8 mouse cellular contexts compared by ENCODE assay signal in the genomic region with DNA sequence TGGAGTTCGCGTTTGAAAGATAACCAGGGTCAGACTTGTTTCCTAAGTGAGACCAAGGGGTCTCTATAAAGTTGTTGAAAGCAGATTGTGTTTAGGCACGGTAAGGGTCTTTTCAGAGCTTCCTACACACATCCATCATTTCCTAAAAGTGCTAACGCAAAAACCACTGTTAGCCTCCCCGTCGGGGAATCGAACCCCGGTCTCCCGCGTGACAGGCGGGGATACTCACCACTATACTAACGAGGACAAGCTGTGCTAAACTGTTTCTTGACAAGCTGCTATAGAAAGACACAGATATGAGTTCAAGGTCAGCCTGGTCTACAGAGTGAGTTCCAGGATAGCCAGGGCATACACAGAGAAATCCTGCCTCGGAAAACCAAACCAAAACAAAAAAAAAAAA. TPM values are rescaled to one million over a fixed set of nuclear protein-coding genes. Genes with fewer than 3 reads are reported as not detected.
DNase-seq lines count a peak whose midpoint lies in the region; ATAC-seq and TF ChIP-seq lines count a peak whose summit lies in the region.

No protein-coding gene starts in this region.

- peaks cover 6% of the 10 kb centered on the region; the same call in 1 of the 2 replicates for H3K4me1 ChIP-seq in embryonic fibroblast, embryonic 13.5 days (ENCODE audit: control insufficient read depth, insufficient read depth, low read length)
- peaks cover 38% of the 10 kb centered on the region for H3K4me1 ChIP-seq in heart, embryonic 13.5 days
- H3K4me1 ChIP-seq in kidney, embryonic 16.5 days (ENCODE audit: insufficient read depth, low read length), result peaks cover 20% of the 10 kb centered on the region
- peaks cover 24% of the 10 kb centered on the region for H3K4me1 ChIP-seq in liver, adult 2 months (ENCODE audit: control insufficient read depth, insufficient read depth, low read length)
- peaks cover 18% of the 10 kb centered on the region for H3K4me1 ChIP-seq in stomach, embryonic 14.5 days (ENCODE audit: control insufficient read depth, insufficient read depth, low read length)

- no peaks in the 10 kb centered on the region for H3K79me2 ChIP-seq in C2C12 (ENCODE audit: control insufficient read depth, insufficient read depth)
- H3K79me2 ChIP-seq in liver, adult 2 months (ENCODE audit: control insufficient read depth, insufficient read depth, low read length), result no peaks in the 10 kb centered on the region
- H3K79me2 ChIP-seq in myocyte (ENCODE audit: control insufficient read depth, insufficient read depth), result no peaks in the 10 kb centered on the region

- no peak for TF ChIP-seq POLR2A in embryonic fibroblast, embryonic 13.5 days (IDR thresholded peaks at IDR 0.05; ENCODE audit: low read depth, low read length)
- TF ChIP-seq POLR2A in liver, adult 2 months (IDR thresholded peaks at IDR 0.05; ENCODE audit: extremely low read depth, insufficient read depth, low read length), result no peak
- TF ChIP-seq POLR2A in myocyte (IDR thresholded peaks at IDR 0.05; ENCODE audit: insufficient read length, low read depth), result no peak

- peak overlapping the region; percentile 87 for H3K27ac ChIP-seq in embryonic fibroblast, embryonic 13.5 days (ENCODE audit: insufficient read depth, low read length)
- peak overlapping the region; percentile 62; the same call in 1 of the 2 replicates for H3K27ac ChIP-seq in heart, embryonic 13.5 days (replicated peaks)
- H3K27ac ChIP-seq in kidney, embryonic 16.5 days (ENCODE audit: low read length), result peak overlapping the region; percentile 52
- peak overlapping the region; percentile 79 for H3K27ac ChIP-seq in liver, adult 2 months (replicated peaks; ENCODE audit: insufficient read depth, low read depth, low read length)
- no peak overlapping the region for H3K27ac ChIP-seq in stomach, embryonic 14.5 days (ENCODE audit: low read length)

- no peak for TF ChIP-seq CTCF in C2C12 (IDR thresholded peaks at IDR 0.05; ENCODE audit: control insufficient read depth, insufficient read depth, insufficient read length)
- no peak for TF ChIP-seq CTCF in embryonic fibroblast, embryonic 13.5 days (IDR thresholded peaks at IDR 0.05; ENCODE audit: borderline replicate concordance, insufficient read depth, low read length)
- TF ChIP-seq CTCF in liver, adult 2 months (IDR thresholded peaks at IDR 0.05; ENCODE audit: low read depth, low read length), result no peak

- H3K4me3 ChIP-seq in C2C12 (ENCODE audit: insufficient read depth, poor library complexity, severe bottlenecking), result peak overlapping the region; percentile 38
- peak overlapping the region; percentile 45 for H3K4me3 ChIP-seq in embryonic fibroblast, embryonic 13.5 days (ENCODE audit: insufficient read depth, low read length)
- H3K4me3 ChIP-seq in heart, embryonic 13.5 days, result peak overlapping the region; percentile 48
- peak overlapping the region; percentile 47 for H3K4me3 ChIP-seq in kidney, embryonic 16.5 days (ENCODE audit: low read length)
- H3K4me3 ChIP-seq in liver, adult 2 months (ENCODE audit: insufficient read depth, low read depth, low read length), result peak overlapping the region; percentile 57
- peak overlapping the region; percentile 27 for H3K4me3 ChIP-seq in myocyte
- H3K4me3 ChIP-seq in stomach, embryonic 14.5 days (ENCODE audit: low read depth, low read length), result peak overlapping the region; percentile 21

- no peak overlapping the region for H3ac ChIP-seq in C2C12 (ENCODE audit: control insufficient read depth, insufficient read length, low read depth)
- H3ac ChIP-seq in myocyte (ENCODE audit: control insufficient read depth, insufficient read length), result no peak overlapping the region

- H3K4me2 ChIP-seq in heart, embryonic 13.5 days, result peak overlapping the region; percentile 64
- H3K4me2 ChIP-seq in kidney, embryonic 16.5 days (replicated peaks; ENCODE audit: low read depth, low read length), result peak overlapping the region; percentile 52
- H3K4me2 ChIP-seq in myocyte (ENCODE audit: low read depth), result peak overlapping the region; percentile 93
- peak overlapping the region; percentile 42 for H3K4me2 ChIP-seq in stomach, embryonic 14.5 days (replicated peaks; ENCODE audit: low read depth, low read length)

- H3K27me3 ChIP-seq in C2C12 (ENCODE audit: control insufficient read depth, insufficient read depth, insufficient read length) (no peaks in the 10 kb centered on the region), myocyte (ENCODE audit: control insufficient read depth, insufficient read depth, insufficient read length) (no peaks in the 10 kb centered on the region)
- H3K27me3 ChIP-seq in heart, embryonic 13.5 days (replicated peaks), result no peaks in the 10 kb centered on the region
- H3K27me3 ChIP-seq in kidney, embryonic 16.5 days (ENCODE audit: insufficient read depth, low read length), result no peaks in the 10 kb centered on the region
- H3K27me3 ChIP-seq in liver, adult 2 months (ENCODE audit: control insufficient read depth, insufficient read depth, low read length), result no peaks in the 10 kb centered on the region
- H3K27me3 ChIP-seq in stomach, embryonic 14.5 days (ENCODE audit: control insufficient read depth, insufficient read depth, low read length), result no peaks in the 10 kb centered on the region

- H3K9ac ChIP-seq in heart, embryonic 13.5 days, result peak overlapping the region; percentile 66
- H3K9ac ChIP-seq in kidney, embryonic 16.5 days (replicated peaks; ENCODE audit: low read length), result peak overlapping the region; percentile 50
- peak overlapping the region; percentile 70 for H3K9ac ChIP-seq in liver, adult 2 months (ENCODE audit: low read depth, low read length)
- H3K9ac ChIP-seq in stomach, embryonic 14.5 days (replicated peaks; ENCODE audit: low read depth, low read length), result no peak overlapping the region

- H3K9me3 ChIP-seq in heart, embryonic 13.5 days, result no peaks in the 10 kb centered on the region
- no peaks in the 10 kb centered on the region for H3K9me3 ChIP-seq in kidney, embryonic 16.5 days (ENCODE audit: low read length)
- H3K9me3 ChIP-seq in stomach, embryonic 14.5 days (ENCODE audit: control insufficient read depth, low read depth, low read length), result no peaks in the 10 kb centered on the region

- H3K36me3 ChIP-seq in C2C12 (ENCODE audit: control insufficient read depth, insufficient read depth), result peaks cover 8% of the 10 kb centered on the region
- peaks cover 5% of the 10 kb centered on the region for H3K36me3 ChIP-seq in heart, embryonic 13.5 days
- peaks cover 7% of the 10 kb centered on the region for H3K36me3 ChIP-seq in kidney, embryonic 16.5 days (ENCODE audit: insufficient read depth, low read length)
- H3K36me3 ChIP-seq in liver, adult 2 months (ENCODE audit: control insufficient read depth, insufficient read depth, low read length), result no peaks in the 10 kb centered on the region
- H3K36me3 ChIP-seq in myocyte (ENCODE audit: control insufficient read depth, insufficient read depth), result no peaks in the 10 kb centered on the region
- peaks cover 1% of the 10 kb centered on the region; the same call in 1 of the 2 replicates for H3K36me3 ChIP-seq in stomach, embryonic 14.5 days (ENCODE audit: control insufficient read depth, insufficient read depth, low read length)

- peak; percentile 87 for DNase-seq in adrenal gland, postnatal 25 days
- DNase-seq in liver, adult 2 months (ENCODE audit: extremely low read depth, low read depth, low spot score), result peak; percentile 90

- peak; percentile 9; the same call in 1 of the 2 replicates for ATAC-seq in heart, embryonic 13.5 days (ENCODE audit: extremely low read depth, insufficient number of reproducible peaks, low FRiP score, low TSS enrichment)
- peak; percentile 53 for ATAC-seq in kidney, embryonic 16.5 days (ENCODE audit: low FRiP score, low TSS enrichment)
- peak; percentile 69 for ATAC-seq in stomach, embryonic 14.5 days (ENCODE audit: insufficient number of reproducible peaks, insufficient read depth, low FRiP score, low read depth)

- no peaks in the 10 kb centered on the region for H3K79me3 ChIP-seq in C2C12 (ENCODE audit: low read depth)

- 1% methylated on average over 13 of the region's 13 CpGs for WGBS in heart, embryonic 13.5 days
- WGBS in kidney, embryonic 16.5 days, result 1% methylated on average over 13 of the region's 13 CpGs
- 2% methylated on average over 13 of the region's 13 CpGs for WGBS in liver, adult 2 months
- WGBS in stomach, embryonic 14.5 days, result under 1% methylated on average over 13 of the region's 13 CpGs

RNA-seq across cellular contexts. Expression of gene Ubc, which starts 18.8 kb away (rescaled TPM):
- 918 TPM for polyA plus RNA-seq in C2C12 (2012; fragmentation: generic; extraction: Trizol)
- 1,462 and 1,631 TPM in 2 replicates for total RNA-seq in adrenal gland, postnatal 25 days (2021)
- polyA plus RNA-seq in embryonic fibroblast, embryonic 13.5 days (2011; ENCODE audit: insufficient read length, low read depth, missing spikeins), result 543 and 665 TPM in 2 replicates
- polyA plus RNA-seq in heart, embryonic 13.5 days (2015; fragmentation: Nextera tagmentation; extraction: Ambion mirVana), result 819 and 833 TPM in 2 replicates
- polyA plus RNA-seq in kidney, embryonic 16.5 days (2015; fragmentation: Nextera tagmentation; extraction: Ambion mirVana), result 1,279 and 1,344 TPM in 2 replicates
- total RNA-seq in liver, adult 2 months (2014; rRNA removed), result 634 and 1,049 TPM in 2 replicates
- 990 and 1,297 TPM in 2 replicates for polyA plus RNA-seq in liver, adult 2 months (2012; rRNA removed)
- 878 TPM for polyA plus RNA-seq in myocyte (2012; fragmentation: generic; extraction: Trizol)
- polyA plus RNA-seq in stomach, embryonic 14.5 days (2014; fragmentation: Nextera tagmentation; extraction: Ambion mirVana), result 1,055 and 1,113 TPM in 2 replicates

RNA-seq across cellular contexts. Expression of gene Gm10382, which starts 19.7 kb away (rescaled TPM):
- polyA plus RNA-seq in C2C12 (2012; fragmentation: generic; extraction: Trizol) (2.2 TPM), myocyte (2012; fragmentation: generic; extraction: Trizol) (1.9 TPM)
- not detected in 2 replicates for total RNA-seq in adrenal gland, postnatal 25 days (2021)
- polyA plus RNA-seq in embryonic fibroblast, embryonic 13.5 days (2011; ENCODE audit: insufficient read length, low read depth, missing spikeins), result not detected in 2 replicates
- polyA plus RNA-seq in heart, embryonic 13.5 days (2015; fragmentation: Nextera tagmentation; extraction: Ambion mirVana), result 0.68 and 0.70 TPM in 2 replicates
- 0.34 and 0.51 TPM in 2 replicates for polyA plus RNA-seq in kidney, embryonic 16.5 days (2015; fragmentation: Nextera tagmentation; extraction: Ambion mirVana)
- total RNA-seq in liver, adult 2 months (2014; rRNA removed), result 0.13 TPM in 1 of 2 replicates, not detected in the other
- 0.16 and 0.24 TPM in 2 replicates for polyA plus RNA-seq in liver, adult 2 months (2012; rRNA removed)
- 0.20 and 0.35 TPM in 2 replicates for polyA plus RNA-seq in stomach, embryonic 14.5 days (2014; fragmentation: Nextera tagmentation; extraction: Ambion mirVana)

RNA-seq across cellular contexts. Expression of gene Dhx37, which starts 25.1 kb away (rescaled TPM):
- 25.2 TPM for polyA plus RNA-seq in C2C12 (2012; fragmentation: generic; extraction: Trizol)
- total RNA-seq in adrenal gland, postnatal 25 days (2021), result 17.5 and 25.9 TPM in 2 replicates
- 18.6 and 27.6 TPM in 2 replicates for polyA plus RNA-seq in embryonic fibroblast, embryonic 13.5 days (2011; ENCODE audit: insufficient read length, low read depth, missing spikeins)
- 8.5 and 9.8 TPM in 2 replicates for polyA plus RNA-seq in heart, embryonic 13.5 days (2015; fragmentation: Nextera tagmentation; extraction: Ambion mirVana)
- polyA plus RNA-seq in kidney, embryonic 16.5 days (2015; fragmentation: Nextera tagmentation; extraction: Ambion mirVana), result 10.4 and 14.2 TPM in 2 replicates
- 3.8 and 5.6 TPM in 2 replicates for total RNA-seq in liver, adult 2 months (2014; rRNA removed)
- polyA plus RNA-seq in liver, adult 2 months (2012; rRNA removed), result 12.0 and 14.0 TPM in 2 replicates
- polyA plus RNA-seq in myocyte (2012; fragmentation: generic; extraction: Trizol), result 17.2 TPM
- 7.5 and 9.2 TPM in 2 replicates for polyA plus RNA-seq in stomach, embryonic 14.5 days (2014; fragmentation: Nextera tagmentation; extraction: Ambion mirVana)

RNA-seq across cellular contexts. Expression of gene Bri3bp, which starts 32.5 kb away (rescaled TPM):
- polyA plus RNA-seq in C2C12 (2012; fragmentation: generic; extraction: Trizol) (29.4 TPM), myocyte (2012; fragmentation: generic; extraction: Trizol) (24.8 TPM)
- total RNA-seq in adrenal gland, postnatal 25 days (2021), result 18.4 and 37.3 TPM in 2 replicates
- 30.2 and 37.5 TPM in 2 replicates for polyA plus RNA-seq in embryonic fibroblast, embryonic 13.5 days (2011; ENCODE audit: insufficient read length, low read depth, missing spikeins)
- polyA plus RNA-seq in heart, embryonic 13.5 days (2015; fragmentation: Nextera tagmentation; extraction: Ambion mirVana), result 35.8 and 42.0 TPM in 2 replicates
- 44.4 and 46.1 TPM in 2 replicates for polyA plus RNA-seq in kidney, embryonic 16.5 days (2015; fragmentation: Nextera tagmentation; extraction: Ambion mirVana)
- 7.7 and 8.8 TPM in 2 replicates for total RNA-seq in liver, adult 2 months (2014; rRNA removed)
- polyA plus RNA-seq in liver, adult 2 months (2012; rRNA removed), result 18.3 and 23.0 TPM in 2 replicates
- polyA plus RNA-seq in stomach, embryonic 14.5 days (2014; fragmentation: Nextera tagmentation; extraction: Ambion mirVana), result 28.3 and 34.1 TPM in 2 replicates

Comparison
In these comparisons a context has a peak if more than half of its experiments do, and no peak if none do; other contexts are left out.
1. ATAC-seq: peak in every context shown above with its lines; median percentile 69 in stomach, embryonic 14.5 days; 53 in kidney, embryonic 16.5 days; 9 in heart, embryonic 13.5 days.
2. H3K4me2 ChIP-seq: peak in every context shown above with its lines; median percentile 93 in myocyte; 64 in heart, embryonic 13.5 days; 52 in kidney, embryonic 16.5 days; 42 in stomach, embryonic 14.5 days.